Mouse (Mus musculus): Measurements from ENCODE around the gene Trp73. TPM values are rescaled to one million over a fixed set of nuclear protein-coding genes. Genes with fewer than 3 reads are reported as not detected.

Gene Trp73
- total RNA-seq, 4 experiments from 2014 or later, result not detected

- no peak for DNase-seq (ENCODE audit: low spot score in 2 of 2)
Observed at GRCm38 (mm10) chr4:154042577-154042976, 97.4 kb downstream of the Trp73 start, which contains the start of gene Ccdc27. Gene Ccdc27, minus strand, starts transcription at chr4:154042677.

- DNase-seq (ENCODE audit: low spot score in 2 of 2), result no peak
Observed at GRCm38 (mm10) chr4:154037123-154037522, 102.9 kb downstream of the Trp73 start.

GRCm38 (mm10) chr4:154028646-154029045 is 111.4 kb downstream of the Trp73 start:
- no peak for DNase-seq (ENCODE audit: low spot score in 2 of 2)

GRCm38 (mm10) chr4:154028066-154028465 is 111.9 kb downstream of the Trp73 start:
- DNase-seq (ENCODE audit: low spot score in 2 of 2), result no peak

GRCm38 (mm10) chr4:154026441-154026761 is 113.6 kb downstream of the Trp73 start:
- DNase-seq (ENCODE audit: low spot score in 2 of 2), result no peak

GRCm38 (mm10) chr4:154025641-154026440 is 114.2 kb downstream of the Trp73 start, which contains the start of gene Smim1:
Gene Smim1, minus strand, starts transcription at chr4:154026230.
- DNase-seq (ENCODE audit: low spot score in 2 of 2), result peak; percentile 52 to 59

- no peak for DNase-seq (ENCODE audit: low spot score in 2 of 2)
Observed at GRCm38 (mm10) chr4:154024729-154025521, 115.1 kb downstream of the Trp73 start.

GRCm38 (mm10) chr4:154023754-154024601 is 116.0 kb downstream of the Trp73 start:
- DNase-seq (ENCODE audit: low spot score in 2 of 2), result no peak

- DNase-seq (ENCODE audit: low spot score in 2 of 2), result no peak
Observed at GRCm38 (mm10) chr4:154022844-154023243, 117.2 kb downstream of the Trp73 start.

- peak in 1 of 2 experiments; percentile 34 for DNase-seq (ENCODE audit: low spot score in 2 of 2)
Observed at GRCm38 (mm10) chr4:154022407-154022806, 117.6 kb downstream of the Trp73 start.

GRCm38 (mm10) chr4:154021432-154021831 is 118.6 kb downstream of the Trp73 start:
- DNase-seq (ENCODE audit: low spot score in 2 of 2), result no peak

GRCm38 (mm10) chr4:154019571-154019970 is 120.4 kb downstream of the Trp73 start:
- no peak for DNase-seq (ENCODE audit: low spot score in 2 of 2)

- peak; percentile 27 to 40 for DNase-seq (ENCODE audit: low spot score in 2 of 2)
Observed at GRCm38 (mm10) chr4:154015476-154015875, 124.5 kb downstream of the Trp73 start.

- DNase-seq (ENCODE audit: low spot score in 2 of 2), result no peak
Observed at GRCm38 (mm10) chr4:154012132-154012882, 127.7 kb downstream of the Trp73 start.

- DNase-seq (ENCODE audit: low spot score in 2 of 2), result peak; percentile 50 to 77
Observed at GRCm38 (mm10) chr4:154011646-154012089, 128.3 kb downstream of the Trp73 start, which contains the start of gene Lrrc47. Gene Lrrc47, plus strand, starts transcription at chr4:154011731.

GRCm38 (mm10) chr4:154010907-154011645 is 128.9 kb downstream of the Trp73 start:
- no peak for DNase-seq (ENCODE audit: low spot score in 2 of 2)

- DNase-seq (ENCODE audit: low spot score in 2 of 2), result no peak
Observed at GRCm38 (mm10) chr4:154007759-154008158, 132.2 kb downstream of the Trp73 start.

GRCm38 (mm10) chr4:154006264-154006663 is 133.7 kb downstream of the Trp73 start:
- no peak for DNase-seq (ENCODE audit: low spot score in 2 of 2)
